Mouse (Mus musculus): ENCODE measurements around the gene Kcnc3.

- TF ChIP-seq ZC3H11A (IDR thresholded peaks at IDR 0.05; ENCODE audit: borderline replicate concordance, low read depth, low read length) (no peak), MAFK (IDR thresholded peaks at IDR 0.05; ENCODE audit: insufficient read depth, low read depth, low read length) (no peak), CHD2 (IDR thresholded peaks at IDR 0.05; ENCODE audit: low read depth, low read length) (no peak), ZNF384 (IDR thresholded peaks at IDR 0.05; ENCODE audit: low read depth, low read length) (no peak)
These were observed 34.4 kb downstream of the Kcnc3 start for GRCm38 (mm10) chr7:44624828-44625227.

Measured in ES-E14 (cell line).